Mouse (Mus musculus): ENCODE data around the gene Dmkn. TPM values are rescaled to one million over a fixed set of nuclear protein-coding genes. Genes with fewer than 3 reads are reported as not detected.
"Not testable (repeated sequence)": the region's sequence is repeated elsewhere in the genome, so short reads cannot be mapped to it uniquely, and the experiment has no call there.

Dmkn gene
- polyA plus RNA-seq (2012; rRNA removed), result 4.5 and 8.2 TPM in 2 replicates

- DNase-seq (ENCODE audit: extremely low spot score in 1 of 2, low spot score in 1 of 2), result no peak
Observed at GRCm38 (mm10) chr7:30763456-30763855, at the start of gene Dmkn. Dmkn (plus strand) TSS chr7:30763756.

GRCm38 (mm10) chr7:30717006-30717715 lies 46.4 kb upstream of the Dmkn start:
- DNase-seq (ENCODE audit: extremely low spot score in 1 of 2, low spot score in 1 of 2), result peak in 1 of 2 experiments; percentile 54

DNA sequence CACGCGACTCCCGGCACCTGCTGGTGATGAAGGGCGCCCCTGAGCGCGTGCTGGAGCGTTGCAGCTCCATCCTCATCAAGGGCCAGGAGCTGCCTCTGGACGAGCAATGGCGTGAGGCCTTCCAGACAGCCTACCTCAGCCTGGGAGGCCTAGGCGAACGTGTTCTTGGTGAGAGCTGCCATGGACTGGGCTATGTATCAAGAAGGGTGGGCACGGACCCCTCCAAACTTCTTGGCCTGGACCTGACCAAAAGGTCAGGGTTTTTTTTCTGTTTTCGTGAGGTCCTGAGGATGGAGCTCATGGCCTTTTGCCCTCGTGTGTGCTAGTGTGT lies 45.9 kb upstream of the Dmkn start:
- no peak for DNase-seq (ENCODE audit: extremely low spot score in 1 of 2, low spot score in 1 of 2)

DNA sequence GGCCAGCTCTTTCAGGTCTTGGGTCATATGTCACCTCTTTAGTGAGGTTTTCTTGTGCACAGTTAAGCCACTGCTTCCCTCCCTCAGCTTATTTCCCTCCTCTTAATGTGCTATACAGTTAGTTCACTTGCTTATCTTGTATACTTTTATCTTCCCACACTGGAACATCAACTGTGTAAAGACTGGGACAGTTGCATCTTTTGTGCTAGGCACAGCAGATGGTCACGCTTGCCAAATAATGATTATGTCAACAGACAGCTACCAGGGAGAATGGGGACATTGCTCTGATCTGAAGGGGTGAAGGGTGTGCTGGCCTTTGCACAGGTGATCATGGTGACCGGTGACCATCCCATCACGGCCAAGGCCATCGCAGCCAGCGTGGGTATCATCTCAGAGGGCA lies 43.9 kb upstream of the Dmkn start:
- DNase-seq (ENCODE audit: extremely low spot score in 1 of 2, low spot score in 1 of 2), result no peak

GRCm38 (mm10) chr7:30721286-30721685 lies 42.3 kb upstream of the Dmkn start:
- no peak for DNase-seq (ENCODE audit: extremely low spot score in 1 of 2, low spot score in 1 of 2)

DNA sequence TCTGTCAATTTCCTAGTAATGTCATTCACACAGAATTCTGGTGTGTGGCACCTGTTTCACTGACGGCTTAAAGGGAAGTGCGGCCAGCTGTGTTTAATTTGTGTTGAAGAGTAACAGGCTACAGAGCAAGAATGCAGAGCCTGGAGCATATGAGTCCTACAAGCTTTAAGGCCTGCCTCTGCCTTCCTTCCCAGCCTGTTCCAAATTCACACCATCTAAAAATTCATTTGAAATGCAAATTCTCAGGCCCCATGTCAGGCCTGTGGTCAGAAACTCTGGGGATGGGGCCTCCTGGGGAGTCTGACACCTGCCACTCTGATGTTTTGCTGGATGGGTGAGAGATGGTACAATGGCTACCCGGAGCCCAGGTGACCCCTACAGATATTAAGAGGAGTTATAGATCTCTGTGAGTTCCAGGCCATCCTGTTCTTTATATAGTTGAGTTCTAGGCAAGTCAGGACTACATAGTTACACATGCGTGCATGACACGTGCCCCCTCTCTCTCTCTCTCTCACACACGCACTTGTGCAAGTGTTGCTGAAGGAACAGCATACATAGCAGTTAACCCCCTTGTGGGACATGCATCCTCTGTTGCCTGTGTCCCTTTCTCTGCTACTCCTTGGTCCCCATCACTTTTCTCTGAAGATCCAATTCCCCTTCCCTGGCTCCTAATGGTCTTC lies 40.1 kb upstream of the Dmkn start:
- DNase-seq (ENCODE audit: extremely low spot score in 1 of 2, low spot score in 1 of 2), result no peak

- no peak for DNase-seq (ENCODE audit: extremely low spot score in 1 of 2, low spot score in 1 of 2)
Observed at GRCm38 (mm10) chr7:30728214-30728613, 35.3 kb upstream of the Dmkn start.

DNA sequence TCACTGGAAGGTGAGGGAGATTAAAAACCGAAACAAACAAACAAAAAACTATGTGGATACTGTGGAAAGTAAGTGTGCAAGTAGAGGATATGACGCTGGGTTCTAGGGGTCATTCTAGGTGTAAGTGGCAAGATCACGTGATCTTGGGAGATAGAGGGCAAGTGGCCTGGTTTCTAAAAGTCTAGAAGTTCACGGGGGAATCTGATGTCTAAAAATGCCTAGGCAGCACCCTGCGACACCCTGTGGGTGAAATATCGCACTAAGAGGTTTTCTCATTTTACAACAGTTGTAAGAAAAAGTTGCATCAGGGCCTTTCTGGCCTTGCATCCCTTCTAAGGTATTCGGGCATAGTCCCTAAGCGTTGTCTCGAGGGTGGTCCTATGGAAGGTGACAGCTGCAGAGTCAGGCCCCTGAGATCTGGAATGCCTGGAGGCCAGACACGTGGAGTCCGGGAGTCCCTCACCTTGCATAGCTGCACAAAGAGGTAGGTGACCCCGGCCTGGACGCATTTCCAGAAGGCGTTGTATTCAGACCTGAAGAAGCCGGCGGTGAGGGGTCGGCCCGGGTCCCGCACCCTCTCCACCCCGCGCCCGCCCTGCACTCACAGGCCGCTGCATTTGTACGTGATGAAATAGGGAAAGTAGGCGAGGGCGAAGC lies 34.7 kb upstream of the Dmkn start:
- DNase-seq (ENCODE audit: extremely low spot score in 1 of 2, low spot score in 1 of 2), result no peak

GRCm38 (mm10) chr7:30729396-30730063 lies 34.0 kb upstream of the Dmkn start, which contains the start of gene Tmem147:
Tmem147 (minus strand) TSS chr7:30729540.
- DNase-seq (ENCODE audit: extremely low spot score in 1 of 2, low spot score in 1 of 2), result peak; percentile 92 to 97

GRCm38 (mm10) chr7:30730064-30730722 lies 33.4 kb upstream of the Dmkn start:
- peak in 1 of 2 experiments; percentile 30 for DNase-seq (ENCODE audit: extremely low spot score in 1 of 2, low spot score in 1 of 2)

DNA sequence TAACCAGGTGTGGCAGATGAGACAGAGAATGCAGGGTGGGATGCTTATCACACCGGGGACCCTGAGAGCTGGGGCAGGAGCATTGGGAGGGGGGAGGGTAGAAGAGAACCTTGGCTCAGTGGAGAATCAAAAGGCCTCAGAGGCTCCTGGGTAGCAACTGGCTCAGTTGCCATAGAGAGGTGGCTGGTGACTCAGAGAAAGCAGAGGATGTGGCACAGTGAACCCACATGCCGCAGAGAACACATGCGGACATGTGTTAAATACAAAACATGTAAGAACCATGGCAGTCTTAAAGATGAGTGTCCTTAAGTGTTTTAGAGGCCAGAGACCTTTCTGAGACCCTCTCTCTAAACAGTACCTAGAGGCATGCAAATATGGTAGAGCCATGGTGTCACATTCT lies 27.3 kb upstream of the Dmkn start:
- no peak for DNase-seq (ENCODE audit: extremely low spot score in 1 of 2, low spot score in 1 of 2)

DNA sequence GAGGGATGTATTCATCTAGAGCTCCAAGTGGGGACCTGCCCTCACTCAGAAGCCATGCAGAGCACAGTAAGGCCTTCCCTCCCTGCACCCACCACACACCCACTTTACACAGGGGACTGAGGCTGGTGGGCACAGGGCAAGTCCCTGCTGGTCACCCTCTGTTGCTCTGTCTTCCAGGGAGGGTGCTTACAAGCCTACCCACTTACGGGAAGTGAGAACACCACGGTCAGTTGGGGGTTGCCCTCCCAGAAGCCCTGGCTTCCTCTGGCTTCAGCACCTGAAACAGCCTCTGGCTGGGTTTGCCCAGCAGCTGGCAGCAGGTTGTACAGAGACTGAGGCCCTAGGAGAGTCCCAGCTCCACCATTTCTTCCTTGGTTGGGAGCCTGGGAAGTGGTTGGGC lies 21.0 kb upstream of the Dmkn start:
- not testable (repeated sequence) for DNase-seq (ENCODE audit: extremely low spot score in 1 of 2, low spot score in 1 of 2)

GRCm38 (mm10) chr7:30743617-30744016 lies 19.9 kb upstream of the Dmkn start, which contains the start of gene Gapdhs:
Gapdhs (minus strand) TSS chr7:30743681.
- DNase-seq (ENCODE audit: extremely low spot score in 1 of 2, low spot score in 1 of 2), result not testable (repeated sequence)

- no peak for DNase-seq (ENCODE audit: extremely low spot score in 1 of 2, low spot score in 1 of 2)
Observed at GRCm38 (mm10) chr7:30744022-30744598, 19.4 kb upstream of the Dmkn start.

- no peak for DNase-seq (ENCODE audit: extremely low spot score in 1 of 2, low spot score in 1 of 2)
Observed at GRCm38 (mm10) chr7:30747525-30748204, 15.9 kb upstream of the Dmkn start.

- DNase-seq (ENCODE audit: extremely low spot score in 1 of 2, low spot score in 1 of 2), result no peak
Observed at GRCm38 (mm10) chr7:30749824-30750606, 13.5 kb upstream of the Dmkn start.

GRCm38 (mm10) chr7:30751086-30751669 lies 12.4 kb upstream of the Dmkn start, which contains the start of gene Sbsn:
Sbsn (plus strand) TSS chr7:30751471.
- no peak for DNase-seq (ENCODE audit: extremely low spot score in 1 of 2, low spot score in 1 of 2)

GRCm38 (mm10) chr7:30757001-30757400 lies 6.6 kb upstream of the Dmkn start:
- no peak for DNase-seq (ENCODE audit: extremely low spot score in 1 of 2, low spot score in 1 of 2)

Data from frontal cortex, adult 2 months (tissue).